Mouse (Mus musculus) kidney, adult 11 months (tissue): ENCODE data around the gene Rnf220.

Experiments used
- DNase-seq: peaks from one replicate; pipeline ENCODE4 v3.0.0; 2022

Gene Rnf220

DNA sequence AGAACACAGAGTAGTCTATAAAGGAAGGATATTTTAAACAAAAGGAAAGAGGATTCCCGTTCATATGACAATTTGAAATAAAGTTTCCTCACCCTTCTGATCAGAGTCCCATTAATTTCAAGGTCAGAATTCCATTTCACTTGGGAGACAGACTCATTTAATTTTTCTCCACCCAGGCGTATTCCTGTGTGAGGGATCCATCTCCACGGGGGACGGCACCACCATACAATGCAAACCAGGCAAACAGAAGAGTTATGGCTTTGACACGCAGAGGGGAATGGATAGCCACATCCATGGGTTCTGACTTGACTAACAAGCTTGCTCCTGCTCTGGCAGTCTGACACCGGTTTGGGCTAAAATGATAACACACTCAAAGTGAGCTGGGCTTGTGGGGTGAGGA is 9.4 kb downstream of the Rnf220 start:
- no peak for DNase-seq

DNA sequence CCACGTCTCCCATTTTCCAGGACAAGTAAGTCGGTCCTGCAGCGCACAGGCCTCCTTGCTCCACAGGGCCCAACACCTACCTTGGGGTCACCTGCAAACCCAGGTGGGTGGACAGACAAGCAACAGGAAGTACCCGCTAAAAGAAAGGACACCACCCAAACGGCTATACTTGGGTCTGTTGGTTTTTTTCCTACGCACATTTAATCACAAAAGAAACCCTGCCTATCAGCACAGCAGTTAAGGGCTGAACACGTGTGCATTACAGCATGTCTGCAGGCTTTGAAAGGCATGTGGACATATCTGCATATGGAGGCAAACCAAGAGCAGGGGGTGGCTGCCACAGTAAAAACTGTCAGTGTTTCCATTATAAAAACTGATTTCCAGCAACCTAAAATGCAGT is 10.7 kb downstream of the Rnf220 start:
- no peak for DNase-seq

DNA sequence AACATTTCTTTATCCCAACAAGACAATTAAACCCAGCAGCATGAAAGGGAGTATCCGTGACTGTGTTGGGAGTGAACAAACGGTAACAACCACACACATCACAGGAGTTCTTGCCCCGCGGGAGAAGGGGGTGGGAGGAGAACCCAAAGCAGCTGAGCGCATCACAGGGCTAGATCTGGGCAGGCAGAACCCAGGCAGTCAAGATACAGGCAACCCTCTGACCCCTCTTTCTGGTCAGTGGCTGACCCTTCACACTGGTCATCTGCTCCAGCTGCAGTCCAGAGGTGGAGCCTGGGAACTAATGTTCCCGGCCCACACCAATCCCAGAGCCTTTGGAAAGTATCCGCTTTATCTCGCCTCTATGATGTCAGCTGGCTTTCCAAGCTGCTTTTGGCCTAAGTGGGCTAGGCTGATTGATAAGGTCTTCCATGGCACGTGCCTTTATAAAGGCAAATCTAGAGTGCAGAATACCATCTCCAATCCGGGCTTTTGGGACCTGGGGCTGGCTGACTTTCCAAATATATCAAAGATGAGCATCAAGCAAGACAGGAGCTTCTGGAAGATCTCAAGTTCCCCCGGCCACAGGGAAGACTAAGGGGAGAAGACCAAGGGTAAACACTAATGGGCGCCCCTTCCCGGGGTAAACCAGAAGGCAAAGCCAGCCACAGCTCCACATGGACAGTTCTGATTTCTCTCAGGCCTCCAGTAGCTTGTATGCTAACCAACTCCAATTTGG is 11.6 kb downstream of the Rnf220 start:
- DNase-seq, result no peak

DNA sequence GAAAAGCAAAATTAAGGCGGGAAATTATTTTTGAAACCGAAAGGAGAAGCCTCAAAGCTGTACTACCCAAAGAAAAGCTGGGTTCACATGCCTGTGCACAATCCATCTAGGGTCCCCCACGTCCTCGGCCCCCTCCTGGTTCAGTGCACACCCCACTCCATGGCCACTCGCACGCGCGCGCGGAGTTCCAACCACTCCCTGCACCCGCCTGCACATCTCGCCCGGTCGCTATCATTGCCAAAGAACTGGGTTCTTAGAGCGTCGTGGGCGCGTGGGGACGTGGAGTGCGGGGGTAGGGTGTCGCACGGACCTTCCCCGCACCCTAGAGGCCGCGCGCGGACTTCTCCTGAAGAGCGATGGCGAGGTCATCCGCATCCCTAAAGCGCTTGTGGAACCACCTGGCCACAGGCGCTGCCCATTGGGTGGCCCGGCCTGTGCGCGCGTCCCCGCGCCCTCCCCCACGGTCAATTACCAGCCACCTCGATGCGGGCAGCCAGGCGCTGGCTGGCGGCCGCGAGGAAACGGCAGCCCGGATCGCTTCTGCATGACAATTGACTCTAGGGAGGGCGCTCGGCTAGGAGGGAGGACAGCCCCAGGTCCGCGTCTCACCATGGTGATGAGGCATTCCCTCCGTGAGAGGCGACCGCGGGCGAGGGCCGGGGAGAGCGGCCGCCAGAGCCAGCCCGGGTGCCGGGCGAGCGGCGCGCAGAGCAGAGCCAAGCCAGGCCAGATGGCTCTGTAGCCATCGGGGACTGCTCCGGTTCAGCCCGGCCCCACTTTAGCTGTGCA is 12.4 kb downstream of the Rnf220 start:
- DNase-seq, result no peak

DNA sequence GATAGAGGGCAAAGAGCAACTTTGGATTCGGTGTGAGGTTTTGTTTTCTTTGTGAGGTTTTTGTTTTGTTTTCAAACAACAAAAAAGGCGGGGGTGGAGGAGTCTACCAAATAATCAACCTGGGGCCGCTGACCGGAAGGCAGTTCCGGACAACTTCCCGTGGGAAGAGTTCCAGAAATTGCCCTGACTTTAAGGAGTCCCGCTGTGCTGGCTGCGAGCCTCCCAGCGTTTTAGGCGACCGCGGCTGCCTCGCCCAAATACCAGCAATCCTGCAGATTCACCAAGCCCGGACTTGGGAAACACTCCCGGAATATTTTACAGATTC is 13.0 kb downstream of the Rnf220 start:
- DNase-seq, result peak; percentile 24

DNA sequence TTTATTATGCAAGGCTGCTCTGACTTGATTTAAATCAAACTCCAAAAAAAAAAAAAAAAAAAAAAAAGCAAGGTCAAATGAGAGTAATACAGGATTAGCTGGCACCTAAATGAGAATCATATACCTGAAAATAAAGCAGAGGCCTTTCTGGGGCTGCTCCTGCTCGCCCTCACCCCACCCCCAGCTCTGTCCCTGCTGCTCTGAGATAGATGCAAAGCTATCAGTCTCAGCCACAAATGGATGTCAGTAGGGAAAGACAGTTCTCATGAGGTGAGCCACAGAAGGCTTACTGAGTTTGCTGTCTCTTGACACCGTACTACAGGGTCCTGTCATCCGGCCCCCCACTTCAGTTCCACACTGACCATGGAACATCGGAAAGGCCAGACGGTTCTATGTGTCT is 14.7 kb downstream of the Rnf220 start:
- DNase-seq, result no peak

DNA sequence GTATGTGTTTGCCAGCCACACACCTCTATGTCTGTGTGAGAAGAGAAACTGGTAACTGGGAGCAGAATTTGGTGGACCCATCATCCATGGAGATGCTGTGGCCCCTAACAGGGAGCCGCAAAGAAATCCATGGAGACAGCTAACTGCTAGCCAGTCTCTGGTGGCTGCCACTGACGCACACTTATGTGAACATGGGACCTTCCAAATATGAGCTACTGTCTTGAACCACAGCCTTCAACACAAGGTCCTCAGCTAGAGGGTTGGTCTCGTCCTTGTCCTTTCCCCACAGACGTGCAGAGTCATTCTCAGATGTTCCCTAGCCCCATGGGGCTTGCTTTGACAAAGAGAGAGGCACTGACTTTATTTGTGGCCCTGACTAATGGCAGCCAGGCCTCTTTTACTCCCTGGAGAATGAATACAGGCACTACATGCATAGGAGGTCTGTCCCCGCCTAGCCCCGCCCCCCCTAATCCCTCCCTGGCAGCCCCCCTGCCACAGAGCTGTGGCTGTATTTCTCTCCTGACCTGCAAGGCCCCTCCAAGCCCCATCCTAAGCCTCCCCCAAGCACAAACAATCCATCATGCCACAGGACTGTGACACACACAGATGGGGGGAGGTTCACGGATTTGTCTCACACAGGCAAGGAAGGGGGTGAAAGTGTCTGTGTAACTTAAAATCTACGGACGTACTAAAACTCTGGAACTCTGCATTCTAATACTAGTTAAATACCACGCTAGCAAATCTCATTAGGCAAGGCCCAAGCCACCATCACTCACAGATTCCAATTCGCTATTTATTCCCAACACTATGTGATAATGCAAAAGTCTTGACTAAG is 16.0 kb downstream of the Rnf220 start:
- DNase-seq, result no peak

DNA sequence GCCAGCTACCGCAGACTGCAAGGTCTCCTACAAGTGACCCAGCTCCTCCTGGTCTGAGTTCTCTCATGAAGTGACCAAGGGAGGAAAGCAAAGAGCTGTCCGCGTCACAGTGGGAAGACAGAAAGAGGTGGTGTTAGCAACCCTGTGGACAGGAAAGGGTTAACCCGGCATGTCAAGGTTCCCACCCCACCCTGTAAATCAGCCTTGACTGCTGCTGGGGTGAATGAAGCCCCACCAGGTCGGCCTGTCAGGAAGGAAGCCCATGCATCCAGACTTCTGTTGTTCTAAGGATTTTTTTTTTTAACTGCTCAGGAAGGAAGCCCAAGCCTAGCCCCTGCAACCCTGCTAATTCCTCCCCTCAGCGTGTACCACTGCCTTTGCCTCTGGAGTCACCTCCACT is 16.9 kb downstream of the Rnf220 start:
- DNase-seq, result no peak

DNA sequence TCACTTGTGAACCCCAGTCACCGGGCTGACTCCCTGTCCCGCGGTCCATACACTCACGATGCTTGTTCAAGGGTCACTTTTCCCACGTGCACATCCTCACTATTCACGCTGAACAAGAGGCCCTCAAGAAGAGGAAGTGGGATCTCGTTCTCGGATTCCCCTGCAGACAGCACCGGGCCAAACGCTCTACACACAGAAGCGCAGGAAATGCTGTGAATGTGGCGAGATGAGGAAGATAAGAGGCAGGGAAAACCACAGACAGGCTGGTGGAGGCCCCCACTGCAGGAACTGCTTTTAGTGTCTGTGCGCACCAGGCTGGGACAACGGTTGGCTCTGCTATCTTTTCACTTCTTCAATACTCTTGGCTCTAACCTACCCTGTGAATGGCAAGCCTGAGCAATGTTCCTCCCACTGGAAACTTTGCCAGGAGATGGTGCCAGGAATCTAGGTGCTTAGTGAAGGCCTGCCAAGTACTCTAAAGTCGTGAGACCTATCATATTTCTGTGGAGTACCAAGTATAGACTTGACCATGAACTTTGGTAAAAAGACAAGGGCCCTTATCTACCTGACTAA is 18.7 kb downstream of the Rnf220 start:
- DNase-seq, result peak; percentile 25

DNA sequence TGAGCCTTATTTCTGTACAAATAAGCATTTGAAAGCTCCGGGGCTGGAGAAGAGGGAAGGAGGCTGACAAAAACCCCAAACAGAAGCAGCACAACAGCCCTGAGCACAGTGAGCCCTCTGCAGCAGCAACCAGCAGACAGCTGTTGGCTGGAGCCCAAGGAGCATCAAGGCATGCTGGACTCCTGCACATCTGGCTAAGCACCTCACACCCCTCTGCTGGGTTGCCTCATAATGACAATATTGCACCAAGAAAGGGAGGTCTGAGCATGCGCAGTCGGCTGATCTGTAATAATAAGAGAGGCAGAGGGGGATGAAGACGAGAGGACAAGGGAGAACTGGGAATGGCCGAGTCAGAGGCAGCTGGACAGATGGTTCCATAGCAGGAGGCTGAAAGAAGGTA is 19.5 kb downstream of the Rnf220 start:
- DNase-seq, result no peak

DNA sequence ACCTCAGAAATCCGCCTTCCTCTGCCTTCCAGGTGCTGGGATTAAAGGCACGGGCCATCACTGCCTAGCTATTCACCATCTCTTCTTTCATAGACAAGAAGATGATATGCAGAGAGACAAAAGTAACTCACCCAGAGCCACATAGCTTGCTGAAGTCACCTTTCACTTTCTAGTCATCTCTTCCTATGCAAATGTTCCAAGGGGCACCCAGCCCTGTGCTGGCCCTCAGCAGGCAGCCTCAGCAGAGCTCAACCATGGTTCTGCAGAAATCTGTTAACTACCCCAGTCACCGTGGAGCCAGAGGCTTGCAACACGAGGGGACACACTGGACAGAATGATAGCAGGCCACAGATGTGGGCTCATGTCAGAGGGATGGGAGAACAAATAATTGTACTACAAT is 20.1 kb downstream of the Rnf220 start:
- DNase-seq, result no peak

DNA sequence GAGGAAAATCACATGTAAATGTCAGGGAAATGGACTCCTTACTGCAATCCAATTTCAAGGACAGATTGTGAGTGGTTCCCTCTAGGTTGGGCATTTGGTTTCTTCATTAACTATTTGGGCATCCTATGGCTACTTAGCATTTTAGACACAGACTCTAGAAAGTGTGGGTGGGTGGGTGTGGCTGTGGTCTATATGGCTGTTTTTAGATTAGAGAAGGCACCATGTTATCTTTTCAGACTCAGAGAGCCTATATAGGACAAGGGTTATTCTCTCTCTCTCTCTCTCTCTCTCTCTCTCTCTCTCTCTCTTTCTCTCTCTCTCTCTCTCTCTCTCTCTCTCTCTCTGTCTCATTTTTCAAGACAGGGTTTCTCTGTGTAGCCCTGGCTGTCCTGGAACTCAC is 20.5 kb downstream of the Rnf220 start:
- no peak for DNase-seq

DNA sequence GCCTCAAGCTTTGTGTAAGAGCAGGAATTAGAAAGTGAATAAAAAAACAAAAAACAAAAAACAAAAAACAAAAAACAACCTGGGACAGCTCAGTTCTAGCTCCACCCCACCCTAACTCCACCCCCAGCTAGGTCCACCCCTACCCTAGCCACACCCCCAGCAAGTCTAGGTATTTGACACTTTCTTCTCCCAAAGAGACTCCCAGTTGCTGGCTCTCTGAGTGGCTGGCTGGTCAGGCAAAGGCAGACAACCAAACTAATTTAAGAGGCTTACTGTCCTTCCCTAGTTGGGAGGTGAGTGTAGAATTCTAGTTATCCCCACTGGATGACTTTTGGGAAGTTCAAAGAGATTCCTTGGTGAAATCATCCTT is 22.9 kb downstream of the Rnf220 start:
- DNase-seq, result no peak

DNA sequence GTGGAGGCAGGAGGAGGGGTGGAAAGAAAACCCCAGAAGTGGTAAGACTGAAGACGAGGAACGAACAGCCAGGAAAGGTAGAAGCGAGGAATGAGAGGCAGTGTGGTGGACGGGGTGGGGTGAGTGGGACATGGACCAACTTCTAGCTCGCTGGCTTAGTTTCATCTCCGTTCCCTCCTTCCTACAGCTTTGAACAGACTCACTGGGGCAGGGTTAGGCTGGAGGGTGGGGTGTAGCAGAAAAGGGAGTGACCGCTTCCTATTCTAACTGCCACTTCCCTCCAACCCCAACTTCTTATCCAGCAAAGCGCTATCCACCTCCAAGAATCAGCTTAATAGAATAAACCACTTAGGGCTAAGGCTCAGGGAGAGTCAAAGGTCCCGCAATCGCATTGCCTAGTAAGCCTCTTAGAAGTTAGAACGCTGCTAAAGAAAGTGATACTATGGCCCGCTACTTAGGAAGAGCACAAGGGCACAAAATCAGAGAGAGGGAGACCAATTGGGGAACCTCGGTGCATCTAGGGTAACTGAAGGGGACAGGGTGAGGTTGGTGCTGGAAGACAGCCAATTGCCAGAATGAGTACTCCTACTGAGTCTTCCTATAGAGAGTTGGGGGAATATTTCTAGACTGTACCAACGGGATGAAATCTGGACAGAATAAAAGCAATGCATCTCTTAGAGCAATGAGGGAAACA is 23.4 kb downstream of the Rnf220 start:
- no peak for DNase-seq

DNA sequence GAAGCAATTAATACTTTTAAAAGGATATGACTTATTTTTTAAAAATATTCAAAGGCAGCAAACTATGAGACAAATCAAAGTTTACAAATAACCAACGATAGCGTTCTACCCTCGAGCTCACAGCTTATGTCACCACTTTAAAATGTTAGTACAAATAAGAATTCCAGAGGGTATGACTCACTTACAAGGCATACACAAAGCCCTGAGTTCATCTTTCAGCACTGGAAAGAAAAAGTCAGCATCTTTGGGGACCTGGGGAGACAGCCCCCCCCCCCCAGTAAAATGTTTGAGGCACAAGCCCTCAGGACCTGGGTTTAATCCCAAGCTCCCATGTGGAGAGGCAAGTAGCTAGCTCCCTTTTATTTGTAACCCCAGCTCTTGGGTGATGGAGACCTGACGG is 27.4 kb downstream of the Rnf220 start:
- no peak for DNase-seq

DNA sequence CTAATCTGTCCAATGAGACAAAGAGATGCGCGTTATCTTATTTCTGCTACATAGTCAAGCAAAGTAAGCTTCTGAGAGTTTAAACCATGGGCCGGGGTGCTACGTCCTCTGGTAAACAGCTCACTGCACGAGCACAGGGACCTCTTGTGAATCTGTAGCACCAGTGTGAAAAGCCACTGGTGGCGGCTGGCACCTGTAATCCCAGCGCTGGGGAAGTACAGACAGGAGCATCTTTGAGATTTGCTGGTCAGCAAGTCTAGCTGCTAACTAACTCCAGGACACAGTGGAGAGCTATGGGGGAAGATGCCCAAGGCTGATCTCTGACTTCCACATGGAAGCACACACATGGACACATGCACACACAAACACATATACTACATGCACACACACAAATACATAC is 28.9 kb downstream of the Rnf220 start:
- DNase-seq, result no peak

DNA sequence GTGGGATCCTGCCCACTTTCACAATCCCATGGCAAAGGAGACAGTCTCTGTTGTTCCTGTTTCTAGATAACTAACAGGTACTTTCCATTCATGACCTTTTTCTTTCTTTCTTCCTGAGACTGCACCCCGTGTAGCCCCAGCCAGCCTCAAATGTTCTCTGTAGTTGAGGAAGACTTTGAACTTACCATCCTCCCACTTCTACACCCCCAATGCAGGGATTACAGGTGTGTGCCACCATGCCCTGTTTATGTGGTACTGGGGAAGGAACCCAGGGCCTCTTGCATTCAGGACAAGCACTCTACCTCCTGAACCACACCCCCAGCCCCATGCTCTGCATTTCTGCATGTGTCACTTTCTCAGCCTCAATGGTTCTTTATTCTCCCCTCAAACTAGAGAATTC is 47.7 kb downstream of the Rnf220 start:
- DNase-seq, result no peak

DNA sequence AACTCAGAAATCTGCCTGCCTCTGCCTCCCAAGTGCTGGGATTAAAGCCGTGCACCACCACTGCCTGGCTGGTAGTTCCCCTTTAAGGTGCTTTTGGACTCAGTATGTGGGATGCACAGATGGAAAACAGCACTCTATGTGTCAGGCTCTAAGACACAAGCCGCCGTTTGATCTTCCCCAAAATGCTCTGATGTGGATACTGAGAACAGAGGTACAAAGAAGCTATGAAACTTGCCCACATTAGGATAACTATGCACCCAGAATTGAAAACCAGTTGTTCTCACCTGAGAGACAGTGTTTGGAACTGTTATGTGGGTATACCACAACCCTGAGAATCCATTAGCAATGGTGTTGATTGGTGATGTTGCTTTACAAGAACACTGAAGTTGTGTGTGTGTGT is 48.9 kb downstream of the Rnf220 start:
- DNase-seq, result no peak

DNA sequence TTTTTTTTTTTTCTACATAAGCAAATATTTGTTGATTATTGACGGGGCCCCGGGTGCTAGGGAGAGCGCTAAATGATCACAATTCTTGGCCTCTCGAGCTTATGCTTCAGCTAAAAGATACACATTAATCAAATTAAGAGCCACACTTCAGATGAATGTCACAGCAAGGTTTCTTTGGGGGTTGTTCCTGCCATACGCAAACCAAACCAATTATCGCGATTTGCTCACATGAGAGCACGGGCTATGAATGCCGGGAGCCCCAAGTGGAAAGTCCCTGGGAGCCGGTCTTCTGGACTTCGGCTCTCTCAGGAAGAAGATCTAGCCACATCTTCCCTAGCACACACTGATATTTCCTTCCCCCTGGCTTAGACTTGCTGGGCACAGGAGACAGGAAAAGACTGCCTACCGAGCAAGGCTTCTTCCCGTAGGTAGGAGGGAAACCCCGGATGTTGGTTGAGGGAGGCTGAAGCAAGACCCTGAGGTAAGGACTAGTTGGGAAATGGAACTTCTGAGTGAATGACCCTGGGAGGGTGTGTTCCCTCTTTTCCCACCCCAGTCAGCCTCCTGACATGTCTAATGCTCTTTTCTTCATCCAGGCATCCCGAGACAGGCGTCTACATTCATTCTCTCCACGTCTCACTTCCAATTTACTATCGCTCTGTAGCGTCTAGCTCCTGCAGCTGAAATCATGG is 51.2 kb downstream of the Rnf220 start:
- no peak for DNase-seq

DNA sequence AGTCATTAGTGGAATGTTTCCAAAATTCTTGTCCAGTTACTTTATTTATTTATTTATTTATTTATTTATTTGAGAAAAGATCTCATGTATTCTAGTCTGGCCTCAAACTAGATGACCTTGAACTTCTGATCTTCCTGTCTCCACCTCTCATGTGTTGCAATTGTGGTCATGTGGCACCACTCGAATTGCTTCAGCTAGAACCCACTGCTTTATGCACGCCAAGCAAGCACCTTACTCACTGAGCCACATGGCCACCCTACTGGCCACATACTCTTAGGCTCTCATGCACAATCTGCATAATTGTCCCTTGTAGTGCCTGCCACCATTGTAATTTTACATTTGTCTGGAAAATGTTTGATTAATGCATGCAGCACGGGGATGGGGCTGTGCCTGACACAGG is 57.9 kb downstream of the Rnf220 start:
- DNase-seq, result no peak

DNA sequence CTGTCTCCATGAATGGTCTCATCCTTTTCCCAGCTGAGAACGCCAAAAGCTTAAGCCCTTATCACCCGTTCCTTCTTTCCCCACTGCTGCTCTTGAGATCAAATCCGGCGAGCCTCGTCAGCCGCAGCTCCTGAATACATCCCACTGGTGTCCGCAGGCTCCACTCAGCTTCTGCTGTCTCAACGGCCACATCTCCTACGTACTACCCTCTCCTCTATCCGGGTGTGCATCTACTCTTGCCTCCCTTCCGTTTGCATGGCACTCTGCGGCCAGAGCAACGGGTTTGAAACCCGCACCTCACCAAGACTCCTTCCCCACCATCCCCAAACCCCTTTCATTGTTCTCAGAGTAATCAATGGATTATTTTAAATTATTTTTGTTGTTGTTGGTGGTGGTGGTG is 58.8 kb downstream of the Rnf220 start:
- DNase-seq, result no peak

DNA sequence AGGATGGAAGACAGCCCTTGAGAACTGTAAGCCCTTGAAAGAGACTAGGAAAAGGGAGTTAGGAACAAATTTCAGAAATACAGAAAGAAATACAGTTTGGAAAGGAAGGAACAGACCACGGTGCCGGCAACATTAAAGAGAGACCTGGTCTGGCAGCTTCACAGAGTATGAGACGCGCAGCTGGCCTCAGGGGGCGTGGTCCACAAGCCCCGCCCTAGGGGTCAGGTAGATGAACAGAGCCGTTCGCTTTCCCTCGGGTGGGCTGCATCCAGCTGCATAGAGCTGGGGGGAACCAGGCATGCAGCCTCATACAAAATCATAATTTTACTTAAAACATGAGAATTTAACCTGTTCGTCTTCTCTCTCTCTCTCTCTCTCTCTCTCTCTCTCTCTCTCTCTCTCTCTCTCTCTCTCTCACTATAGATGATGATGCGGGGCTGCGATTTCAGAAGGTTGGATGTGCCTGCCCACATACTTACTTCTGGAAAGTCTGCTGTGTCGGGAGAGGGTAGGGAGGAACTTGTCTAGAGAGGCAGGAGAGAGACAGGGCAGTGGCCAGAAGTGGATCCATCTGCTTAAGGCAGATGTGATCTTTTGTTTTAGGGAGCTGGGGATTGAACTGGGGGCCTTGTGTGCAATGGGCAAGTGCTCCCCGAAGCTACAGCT is 59.7 kb downstream of the Rnf220 start:
- DNase-seq, result no peak
